Mouse (Mus musculus) spleen, adult 12 weeks (tissue): Measurements from ENCODE around the gene Tyw5.
A peak's percentile ranks its signal among the peaks of the same experiment; 100 is the strongest.

Experiments
- DNase-seq: peaks from one replicate; pipeline ENCODE4 v3.0.0; 2022; ENCODE audit warnings: low spot score

Tyw5 gene

GRCm38 (mm10) chr1:57406187-57407151 is at the start of gene Tyw5, which contains the start of gene Maip1:
Tyw5 (minus strand) TSS chr1:57407101.
Maip1 (plus strand) TSS chr1:57406328.
- DNase-seq = peak; percentile 75

DNA sequence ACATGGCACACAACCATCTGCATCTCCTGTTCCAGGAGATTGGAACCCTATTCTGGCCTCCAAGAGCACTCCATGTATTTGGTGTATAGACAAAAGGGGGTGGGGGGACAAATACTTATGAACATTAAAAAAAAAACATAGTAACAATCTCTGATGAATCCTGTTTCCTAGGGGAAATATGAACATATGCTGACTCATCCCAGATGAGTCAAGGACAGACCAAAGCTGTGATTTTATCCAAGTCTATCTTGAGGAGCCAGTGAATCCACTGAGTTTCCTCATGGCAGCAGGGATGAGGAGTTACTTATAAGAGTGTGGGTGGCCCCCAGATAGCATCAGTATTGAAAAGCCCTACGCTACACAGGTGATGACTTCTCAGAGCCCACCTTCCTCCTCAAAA is 43.3 kb upstream of the Tyw5 start:
- no peak for DNase-seq

DNA sequence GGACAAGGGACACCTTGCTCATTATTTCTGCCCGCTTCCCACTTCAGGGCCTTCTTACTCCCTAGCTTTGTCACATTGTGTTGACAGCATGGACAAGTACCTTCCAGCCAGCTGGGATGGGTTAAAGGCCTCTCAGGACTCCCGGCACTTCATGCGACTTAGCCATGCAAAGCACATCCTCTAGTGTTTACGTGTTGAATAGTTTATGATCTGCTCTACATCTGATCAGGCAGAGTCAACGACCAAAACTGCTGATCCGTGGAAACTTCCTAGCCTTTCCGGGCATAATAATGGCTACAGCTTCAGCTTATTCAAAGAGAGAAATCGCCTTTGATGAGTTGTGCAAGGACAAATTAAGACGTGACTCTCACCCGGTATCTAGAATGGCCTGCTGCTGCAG is 38.8 kb upstream of the Tyw5 start:
- DNase-seq = no peak

- DNase-seq = no peak
Observed at GRCm38 (mm10) chr1:57440771-57441170, 33.9 kb upstream of the Tyw5 start.

DNA sequence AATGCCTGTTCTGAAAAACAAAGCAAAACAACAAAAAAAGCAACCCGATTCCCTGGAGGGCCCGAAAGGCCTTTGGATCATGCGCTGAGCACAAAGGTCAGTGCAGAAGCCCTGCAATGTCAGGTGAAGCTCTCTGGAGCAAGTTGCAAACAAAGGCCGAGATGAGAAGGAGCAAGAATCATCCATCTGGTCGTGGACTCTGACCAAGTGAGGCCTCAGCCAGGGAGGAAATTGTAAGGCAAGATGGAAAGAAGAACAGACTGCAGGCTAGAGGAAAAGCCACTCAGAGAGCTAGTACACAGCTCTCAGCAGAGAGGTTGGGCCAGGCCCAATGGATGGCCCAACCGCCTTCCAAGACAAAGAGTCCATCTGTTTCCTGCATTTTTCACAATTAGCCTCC is 32.1 kb upstream of the Tyw5 start:
- no peak for DNase-seq

- DNase-seq = no peak
Observed at GRCm38 (mm10) chr1:57436954-57437353, 30.1 kb upstream of the Tyw5 start.

GRCm38 (mm10) chr1:57436408-57436807 is 29.5 kb upstream of the Tyw5 start:
- peak; percentile 20 for DNase-seq

DNA sequence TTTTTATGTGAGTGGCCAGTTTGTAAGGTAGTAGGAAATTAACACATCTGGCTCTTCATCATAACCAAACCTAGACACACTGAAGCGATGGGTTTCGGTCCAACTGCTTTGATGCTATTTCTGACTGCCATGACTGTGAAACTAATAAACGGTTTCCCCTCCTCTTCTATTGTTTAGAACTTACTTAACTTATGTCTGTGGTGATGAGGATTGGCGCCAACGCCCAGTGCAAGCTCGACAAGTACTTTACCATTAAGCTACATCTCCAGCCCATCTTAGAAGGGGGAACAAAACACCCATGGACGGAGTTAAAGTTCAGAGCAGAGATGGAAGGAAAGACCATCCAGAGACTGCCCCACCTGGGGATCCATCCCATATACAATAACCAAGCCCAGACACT is 26.2 kb upstream of the Tyw5 start:
- DNase-seq = no peak

DNA sequence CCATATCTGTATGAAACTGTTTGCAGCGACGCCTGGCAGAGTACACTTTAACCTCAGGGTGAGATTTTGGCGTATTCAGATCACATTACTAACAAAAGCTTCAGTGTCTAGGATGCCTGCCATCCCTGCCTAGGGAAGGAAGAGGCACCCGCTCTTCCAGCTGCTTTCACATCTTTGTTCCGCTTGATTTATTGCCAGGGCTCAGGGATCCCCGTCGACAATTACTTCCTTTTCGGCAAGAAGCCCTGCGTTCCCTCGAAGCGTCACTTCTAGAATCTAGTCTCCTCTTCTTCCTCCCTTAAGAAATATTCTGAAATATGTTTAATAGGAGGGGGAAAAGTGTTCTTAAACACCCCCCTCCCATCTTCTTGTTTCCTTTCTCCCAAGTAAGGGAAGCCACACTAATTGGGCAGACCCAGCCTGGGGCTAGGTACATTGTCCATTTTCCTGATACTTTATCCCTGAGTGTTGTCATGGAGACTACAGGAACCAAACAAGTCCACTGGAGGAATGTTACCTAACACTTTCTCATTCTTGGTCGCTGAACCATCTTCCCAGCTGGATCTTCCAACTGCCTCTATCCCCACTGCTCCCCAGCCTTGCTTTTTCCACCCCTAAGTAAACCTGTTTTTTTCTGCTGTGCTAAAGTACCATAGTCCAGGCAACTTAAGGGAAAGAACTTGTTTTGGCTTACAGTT is 23.0 kb upstream of the Tyw5 start:
- DNase-seq = no peak

DNA sequence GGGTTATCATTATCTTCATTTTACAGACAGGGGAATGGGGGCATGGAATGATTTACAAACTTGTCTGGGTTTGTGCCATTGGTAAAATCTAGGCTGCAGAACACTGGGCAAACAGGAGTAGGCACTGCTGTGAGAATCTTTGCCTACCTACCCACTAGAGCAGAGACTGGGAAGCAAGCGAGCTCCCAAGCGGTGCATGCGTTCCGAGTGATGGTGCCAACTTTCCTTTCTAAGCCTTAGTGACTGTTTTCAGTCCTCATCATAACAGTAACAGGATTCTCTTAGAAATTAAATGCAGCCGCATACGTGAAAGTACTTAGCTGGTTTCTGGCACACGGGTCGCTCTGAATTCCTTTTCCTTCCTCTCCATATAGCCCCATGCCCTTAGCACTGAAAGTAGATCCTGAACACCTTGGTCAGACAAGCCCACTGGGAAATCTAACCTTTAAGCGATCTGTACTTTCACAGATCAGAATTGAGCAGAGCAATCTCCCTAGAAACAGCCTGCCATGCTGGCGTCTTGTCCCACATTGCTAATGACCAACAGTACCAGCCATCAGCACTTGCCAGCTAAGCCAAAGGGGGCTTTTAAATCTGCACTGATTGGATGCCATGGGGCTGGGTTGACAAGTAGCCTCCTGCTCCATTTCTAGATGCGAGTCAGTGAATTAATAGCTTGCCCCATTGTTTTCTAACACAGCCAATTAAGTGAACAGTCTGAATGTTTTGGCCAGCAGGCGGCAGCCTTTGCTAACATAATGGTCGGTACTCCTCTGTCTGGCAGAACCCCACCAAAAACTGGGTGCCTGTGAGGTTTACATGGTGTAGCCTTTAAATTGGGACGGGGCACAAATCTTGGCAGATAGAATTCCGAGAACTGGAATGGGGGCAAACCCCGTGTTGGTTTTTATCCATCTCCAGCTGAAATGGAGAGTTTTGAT is 21.7 kb upstream of the Tyw5 start:
- peak; percentile 37 for DNase-seq

GRCm38 (mm10) chr1:57423696-57424095 is 16.8 kb upstream of the Tyw5 start:
- DNase-seq = no peak

DNA sequence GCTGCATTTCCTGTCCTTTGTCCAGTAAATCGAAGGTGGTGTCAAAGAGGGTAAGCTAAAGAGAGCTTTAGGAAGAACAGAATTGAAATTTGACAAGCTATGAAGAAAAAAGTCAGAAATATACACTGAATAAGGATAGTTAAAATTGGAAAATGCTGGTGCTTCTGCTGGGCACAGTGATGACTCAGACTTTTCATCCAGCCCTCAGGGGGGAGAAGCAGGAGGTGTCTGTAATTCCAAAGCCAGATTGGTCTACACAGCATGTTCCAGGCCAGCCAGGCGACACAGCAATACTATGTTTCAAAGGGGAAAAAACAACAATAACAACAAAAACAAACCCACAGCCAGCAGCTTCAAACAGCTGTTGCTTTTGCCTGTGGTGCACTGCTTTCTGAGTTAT is 6.5 kb upstream of the Tyw5 start:
- DNase-seq = no peak

GRCm38 (mm10) chr1:57408994-57409393 is 2.1 kb upstream of the Tyw5 start:
- DNase-seq = no peak

DNA sequence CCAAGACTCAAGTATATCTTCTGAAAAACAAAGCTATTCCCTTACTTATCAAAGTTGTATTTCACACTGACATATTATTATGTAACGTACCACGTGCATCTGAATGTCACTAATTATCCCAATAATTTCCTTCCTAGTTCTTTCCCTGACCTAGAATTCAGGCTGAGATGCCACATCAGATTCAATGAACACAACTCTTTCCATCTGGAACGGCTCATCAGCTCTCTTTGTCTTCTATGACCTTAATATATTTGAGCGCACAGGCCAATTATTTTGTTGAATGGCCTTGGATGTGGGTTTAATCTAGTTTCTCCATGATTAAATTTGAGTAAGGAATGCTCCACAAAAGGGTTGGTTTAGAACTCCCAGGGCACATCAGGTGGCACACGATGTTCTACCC is 4.8 kb downstream of the Tyw5 start:
- DNase-seq = no peak

DNA sequence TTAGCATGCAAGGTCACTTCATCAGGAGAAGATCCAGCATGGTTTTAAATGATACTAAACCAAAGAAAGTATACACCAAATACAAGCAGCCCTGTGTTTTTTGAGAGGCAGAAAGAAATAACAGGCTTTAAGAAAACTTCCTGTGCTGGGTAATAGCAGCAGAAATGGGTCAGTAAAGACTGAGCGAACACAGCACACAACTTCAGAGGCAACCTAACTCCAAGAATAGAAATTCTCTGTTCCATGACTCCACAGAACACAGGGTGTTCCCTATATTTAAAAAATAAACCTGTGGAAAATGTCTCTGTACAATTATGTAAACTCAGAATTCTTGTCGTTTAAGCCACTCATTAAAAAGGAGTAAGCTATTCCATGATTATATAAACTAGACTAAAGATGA is 6.0 kb downstream of the Tyw5 start:
- no peak for DNase-seq

DNA sequence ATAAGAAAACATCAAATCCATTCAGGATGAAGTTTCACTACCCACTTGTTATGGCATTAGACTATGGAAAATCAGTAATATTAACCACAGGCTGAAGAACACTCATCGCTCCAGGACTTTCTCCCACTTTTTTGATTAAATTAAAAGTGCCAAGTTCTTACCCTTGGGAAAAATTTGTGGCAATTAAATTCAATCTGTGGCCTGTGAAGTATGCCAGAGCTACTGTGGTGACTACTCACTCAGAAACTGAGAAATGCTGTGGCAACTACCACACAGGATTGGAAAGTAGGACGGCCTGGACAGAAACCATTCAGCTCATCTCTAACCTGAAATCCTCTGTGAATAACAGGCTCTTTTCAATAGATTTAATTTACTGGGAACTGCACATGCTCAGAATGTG is 6.6 kb downstream of the Tyw5 start:
- DNase-seq = no peak

- DNase-seq = no peak
Observed at GRCm38 (mm10) chr1:57394051-57394450, 12.8 kb downstream of the Tyw5 start.

GRCm38 (mm10) chr1:57392417-57392816 is 14.5 kb downstream of the Tyw5 start:
- no peak for DNase-seq

GRCm38 (mm10) chr1:57390993-57391790 is 15.7 kb downstream of the Tyw5 start:
- no peak for DNase-seq

DNA sequence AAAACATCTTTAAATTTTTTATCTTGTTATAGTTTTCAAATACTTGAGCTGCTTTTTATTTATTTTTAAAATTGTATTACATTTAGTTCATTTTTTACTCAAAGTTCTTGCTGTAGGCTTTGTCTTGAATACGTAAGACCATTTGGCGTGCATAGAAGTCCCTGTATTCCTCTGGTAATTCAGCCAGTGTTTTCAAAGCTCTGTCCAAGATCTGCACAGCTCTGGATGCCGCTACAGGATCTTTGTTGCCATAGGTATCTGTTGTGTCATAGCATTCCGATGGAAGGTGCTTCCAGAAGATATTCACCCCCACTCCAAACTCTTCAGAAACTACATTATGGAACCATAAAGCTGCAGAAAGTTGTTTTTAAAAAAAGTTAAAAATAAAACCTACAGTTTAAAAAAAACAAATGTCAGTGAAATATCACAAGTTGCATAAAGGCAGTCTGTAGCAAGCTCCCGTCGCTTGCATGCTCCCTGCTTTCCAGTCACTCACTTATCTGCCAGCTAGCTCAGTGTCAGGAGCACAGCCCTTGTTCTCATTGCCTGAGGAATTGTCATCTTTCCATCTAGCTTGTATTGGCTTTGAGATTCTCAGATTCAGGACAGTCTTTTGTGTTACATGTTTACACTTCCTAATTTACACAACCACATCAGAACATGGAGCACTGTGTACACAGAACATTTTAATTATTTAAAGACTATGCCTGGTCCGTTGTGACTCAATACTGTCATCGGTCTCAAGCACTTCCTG is 18.3 kb downstream of the Tyw5 start:
- no peak for DNase-seq

DNA sequence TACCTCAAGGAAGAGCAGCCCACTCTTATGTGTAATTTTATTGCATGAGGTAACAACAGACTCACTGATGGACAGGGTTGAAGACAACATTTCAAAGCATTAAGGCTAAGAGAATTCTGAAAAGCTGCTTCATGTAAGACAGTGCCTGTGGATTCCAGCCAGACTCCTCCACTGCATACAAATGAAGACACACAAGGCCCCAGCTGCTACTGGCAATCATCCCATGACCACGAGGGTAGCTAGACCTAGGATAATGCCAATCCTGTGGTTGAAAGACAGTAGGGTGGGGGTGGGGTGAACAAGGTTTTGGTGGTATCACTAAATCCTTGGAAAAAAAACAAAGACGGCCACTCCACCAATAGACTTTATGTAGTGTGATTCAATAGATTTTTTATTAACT is 19.0 kb downstream of the Tyw5 start:
- DNase-seq = no peak
